Mouse (Mus musculus): ENCODE results near the gene Syp. TPM values are rescaled to one million over a fixed set of nuclear protein-coding genes. Genes with fewer than 3 reads are reported as not detected.
A peak's percentile ranks its signal among the peaks of the same experiment; 100 is the strongest.

Syp gene
- polyA plus RNA-seq, 1 experiment from 2014 or later = 161 TPM

- Histone ChIP-seq H3K9me3 (ENCODE audit: control insufficient read depth, low read length) (no peaks in the 10 kb centered on the region; the same call in 1 of the 2 replicates), H3K4me3 (replicated peaks; ENCODE audit: low read length) (no peak overlapping the region), H3K27ac (ENCODE audit: low read length) (no peak overlapping the region), H3K36me3 (ENCODE audit: control insufficient read depth, insufficient read depth) (no peaks in the 10 kb centered on the region), H3K4me2 (ENCODE audit: low read length) (no peak overlapping the region), H3K4me1 (replicated peaks; ENCODE audit: control insufficient read depth, insufficient read depth, low read length) (no peaks in the 10 kb centered on the region), H3K9ac (replicated peaks; ENCODE audit: low read depth, low read length) (no peak overlapping the region), H3K27me3 (replicated peaks; ENCODE audit: control insufficient read depth, insufficient read depth, low read length) (no peaks in the 10 kb centered on the region)
- no peak for ATAC-seq
- WGBS = 82% methylated on average over 12 of the region's 12 CpGs
Observed at GRCm38 (mm10) chrX:7617889-7618551, 20.3 kb upstream of the Syp start.

GRCm38 (mm10) chrX:7632560-7632959 is 5.7 kb upstream of the Syp start:
- no peak overlapping the region for H3K9ac ChIP-seq (replicated peaks; ENCODE audit: low read depth, low read length)
- no peak overlapping the region for H3K27ac ChIP-seq (ENCODE audit: low read length)
- H3K4me2 ChIP-seq (ENCODE audit: low read length) = no peak overlapping the region
- no peaks in the 10 kb centered on the region for H3K27me3 ChIP-seq (replicated peaks; ENCODE audit: control insufficient read depth, insufficient read depth, low read length)
- WGBS = 89% methylated on average over 6 of the region's 6 CpGs
- no peak overlapping the region for H3K4me3 ChIP-seq (replicated peaks; ENCODE audit: low read length)
- no peak for ATAC-seq
- H3K9me3 ChIP-seq (ENCODE audit: control insufficient read depth, low read length) = no peaks in the 10 kb centered on the region
- H3K4me1 ChIP-seq (replicated peaks; ENCODE audit: control insufficient read depth, insufficient read depth, low read length) = no peaks in the 10 kb centered on the region
- no peaks in the 10 kb centered on the region for H3K36me3 ChIP-seq (ENCODE audit: control insufficient read depth, insufficient read depth)

GRCm38 (mm10) chrX:7635101-7635500 is 3.2 kb upstream of the Syp start:
- H3K27me3 ChIP-seq (replicated peaks; ENCODE audit: control insufficient read depth, insufficient read depth, low read length) = no peaks in the 10 kb centered on the region
- H3K27ac ChIP-seq (ENCODE audit: low read length) = no peak overlapping the region
- peaks cover 5% of the 10 kb centered on the region for H3K4me1 ChIP-seq (replicated peaks; ENCODE audit: control insufficient read depth, insufficient read depth, low read length)
- no peaks in the 10 kb centered on the region for H3K9me3 ChIP-seq (ENCODE audit: control insufficient read depth, low read length)
- no peak overlapping the region for H3K9ac ChIP-seq (replicated peaks; ENCODE audit: low read depth, low read length)
- H3K36me3 ChIP-seq (ENCODE audit: control insufficient read depth, insufficient read depth) = no peaks in the 10 kb centered on the region
- WGBS = 73% methylated on average over 3 of the region's 3 CpGs
- H3K4me2 ChIP-seq (ENCODE audit: low read length) = no peak overlapping the region
- H3K4me3 ChIP-seq (replicated peaks; ENCODE audit: low read length) = no peak overlapping the region
- ATAC-seq = no peak

DNA sequence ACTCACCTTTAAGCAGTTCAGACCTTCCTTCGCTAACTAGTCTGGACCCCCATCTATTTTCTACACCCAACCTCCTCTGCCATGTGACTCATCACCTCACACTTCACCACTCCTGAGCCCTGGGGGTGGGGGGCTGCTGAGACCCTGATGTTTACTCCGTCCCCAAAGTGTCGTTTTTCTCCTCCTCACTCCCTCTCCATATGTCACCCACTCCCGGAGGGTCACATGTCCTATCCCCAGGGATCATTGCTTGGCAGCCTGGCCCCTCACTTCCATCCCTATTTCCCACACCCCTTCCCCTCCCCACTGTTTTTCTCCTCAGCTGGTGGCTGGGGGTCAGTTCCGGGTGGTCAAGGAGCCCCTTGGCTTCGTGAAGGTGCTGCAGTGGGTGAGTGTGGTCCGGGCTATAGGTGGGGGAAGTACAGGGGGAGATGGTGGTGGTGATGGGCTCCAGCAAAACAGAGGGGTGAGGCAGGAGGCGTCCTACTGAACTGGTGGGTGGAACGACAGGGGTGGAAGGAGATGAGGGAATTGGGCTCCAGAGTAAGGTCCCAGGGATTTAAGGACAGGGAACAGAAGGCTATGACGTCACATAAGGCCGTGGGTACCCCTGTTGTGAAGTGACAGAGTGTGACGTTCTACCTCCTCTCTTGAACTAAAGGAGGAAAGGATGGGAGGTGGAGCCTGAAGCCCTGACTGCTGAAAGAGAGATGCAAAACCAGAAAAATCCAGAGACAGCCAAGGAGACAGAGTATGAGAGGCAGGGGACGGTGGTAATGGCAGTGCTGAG is 1.5 kb downstream of the Syp start:
- no peaks in the 10 kb centered on the region for H3K9me3 ChIP-seq (ENCODE audit: control insufficient read depth, low read length)
- 22% methylated on average over 13 of the region's 13 CpGs for WGBS
- peak overlapping the region; percentile 65 for H3K9ac ChIP-seq (replicated peaks; ENCODE audit: low read depth, low read length)
- peaks cover 14% of the 10 kb centered on the region for H3K4me1 ChIP-seq (replicated peaks; ENCODE audit: control insufficient read depth, insufficient read depth, low read length)
- peak overlapping the region; percentile 59 for H3K4me3 ChIP-seq (replicated peaks; ENCODE audit: low read length)
- no peaks in the 10 kb centered on the region for H3K27me3 ChIP-seq (replicated peaks; ENCODE audit: control insufficient read depth, insufficient read depth, low read length)
- peak; percentile 8; the same call in 1 of the 2 replicates for ATAC-seq
- peak overlapping the region; percentile 71 for H3K4me2 ChIP-seq (ENCODE audit: low read length)
- H3K36me3 ChIP-seq (ENCODE audit: control insufficient read depth, insufficient read depth) = 0 out of 2 replicates have a peak, but pooled peaks cover 2% of the 10 kb centered on the region
- peak overlapping the region; percentile 74 for H3K27ac ChIP-seq (ENCODE audit: low read length)

GRCm38 (mm10) chrX:7640785-7641184 is 2.5 kb downstream of the Syp start:
- peak overlapping the region; percentile 71 for H3K4me2 ChIP-seq (ENCODE audit: low read length)
- no peaks in the 10 kb centered on the region for H3K9me3 ChIP-seq (ENCODE audit: control insufficient read depth, low read length)
- no peak overlapping the region for H3K27ac ChIP-seq (ENCODE audit: low read length)
- H3K36me3 ChIP-seq (ENCODE audit: control insufficient read depth, insufficient read depth) = 0 out of 2 replicates have a peak, but pooled peaks cover 2% of the 10 kb centered on the region
- H3K4me1 ChIP-seq (replicated peaks; ENCODE audit: control insufficient read depth, insufficient read depth, low read length) = peaks cover 14% of the 10 kb centered on the region
- no peak for ATAC-seq
- WGBS = 41% methylated on average over 12 of the region's 12 CpGs
- H3K9ac ChIP-seq (replicated peaks; ENCODE audit: low read depth, low read length) = peak overlapping the region; percentile 41
- H3K4me3 ChIP-seq (replicated peaks; ENCODE audit: low read length) = peak overlapping the region; percentile 24
- no peaks in the 10 kb centered on the region for H3K27me3 ChIP-seq (replicated peaks; ENCODE audit: control insufficient read depth, insufficient read depth, low read length)

DNA sequence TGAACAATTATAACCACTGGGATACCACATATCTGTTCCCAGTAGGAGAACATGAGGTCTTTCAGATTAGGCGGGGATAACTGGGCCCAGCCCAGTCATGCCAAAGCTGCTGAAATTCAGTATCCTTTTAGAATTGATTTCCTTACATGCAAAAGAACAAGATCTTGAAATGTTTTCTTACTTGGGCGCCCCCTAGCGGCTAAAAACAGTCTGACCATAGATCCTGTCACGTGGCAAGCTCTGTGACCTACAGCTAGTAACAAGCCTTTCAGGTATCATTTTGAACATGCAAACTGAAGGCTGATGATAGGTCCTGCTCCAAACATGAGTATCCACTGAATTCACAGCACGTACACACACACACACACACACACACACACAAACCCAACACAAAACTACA is 7.1 kb downstream of the Syp start:
- Histone ChIP-seq H3K27ac (ENCODE audit: low read length) (no peak overlapping the region), H3K9ac (replicated peaks; ENCODE audit: low read depth, low read length) (no peak overlapping the region), H3K4me1 (replicated peaks; ENCODE audit: control insufficient read depth, insufficient read depth, low read length) (peaks cover 11% of the 10 kb centered on the region), H3K4me3 (replicated peaks; ENCODE audit: low read length) (no peak overlapping the region), H3K4me2 (ENCODE audit: low read length) (no peak overlapping the region), H3K36me3 (ENCODE audit: control insufficient read depth, insufficient read depth) (0 out of 2 replicates have a peak, but pooled peaks cover 2% of the 10 kb centered on the region), H3K9me3 (ENCODE audit: control insufficient read depth, low read length) (no peaks in the 10 kb centered on the region), H3K27me3 (replicated peaks; ENCODE audit: control insufficient read depth, insufficient read depth, low read length) (no peaks in the 10 kb centered on the region)
- 19% methylated on average over 5 of the region's 5 CpGs for WGBS
- no peak for ATAC-seq

GRCm38 (mm10) chrX:7648671-7649304 is 10.5 kb downstream of the Syp start:
- ATAC-seq = peak; percentile 97
- no peaks in the 10 kb centered on the region for H3K27me3 ChIP-seq (replicated peaks; ENCODE audit: control insufficient read depth, insufficient read depth, low read length)
- H3K27ac ChIP-seq (ENCODE audit: low read length) = peak overlapping the region; percentile 75
- 21% methylated on average over 25 of the region's 25 CpGs for WGBS
- H3K9ac ChIP-seq (replicated peaks; ENCODE audit: low read depth, low read length) = peak overlapping the region; percentile 56
- H3K4me1 ChIP-seq (replicated peaks; ENCODE audit: control insufficient read depth, insufficient read depth, low read length) = peaks cover 4% of the 10 kb centered on the region; the same call in 1 of the 2 replicates
- no peaks in the 10 kb centered on the region for H3K9me3 ChIP-seq (ENCODE audit: control insufficient read depth, low read length)
- 0 out of 2 replicates have a peak, but pooled peaks cover 2% of the 10 kb centered on the region for H3K36me3 ChIP-seq (ENCODE audit: control insufficient read depth, insufficient read depth)
- peak overlapping the region; percentile 43 for H3K4me3 ChIP-seq (replicated peaks; ENCODE audit: low read length)
- peak overlapping the region; percentile 51 for H3K4me2 ChIP-seq (ENCODE audit: low read length)

DNA sequence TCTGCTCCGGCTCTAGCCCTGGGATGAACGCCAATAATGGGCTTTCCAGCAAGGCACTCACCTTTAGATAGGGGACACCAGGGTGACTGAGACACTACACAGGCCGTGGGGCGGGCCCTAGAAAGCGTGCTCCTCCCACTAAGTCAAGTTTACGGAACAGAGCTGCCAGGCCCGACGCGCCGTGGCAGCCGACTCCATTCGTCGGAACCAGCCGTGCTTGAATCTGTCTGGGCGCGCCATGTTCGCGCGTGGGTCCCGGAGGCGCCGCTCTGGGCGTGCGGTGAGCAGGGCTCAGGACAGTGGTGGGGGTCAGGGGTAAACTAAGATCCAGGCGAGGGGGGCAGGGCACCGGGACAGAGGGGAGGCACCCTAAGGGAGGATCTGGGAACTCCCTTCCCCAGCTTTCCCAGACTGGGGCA is 19.0 kb downstream of the Syp start, which contains the start of gene Prickle3:
Gene Prickle3, plus strand, starts transcription at position 40 of the 419 bp plus-strand sequence.
- Histone ChIP-seq H3K27me3 (replicated peaks; ENCODE audit: control insufficient read depth, insufficient read depth, low read length) (no peaks in the 10 kb centered on the region), H3K4me3 (replicated peaks; ENCODE audit: low read length) (peak within 1 kb of the TSS; percentile 35), H3K9me3 (ENCODE audit: control insufficient read depth, low read length) (no peaks in the 10 kb centered on the region), H3K9ac (replicated peaks; ENCODE audit: low read depth, low read length) (peak within 1 kb of the TSS; percentile 28), H3K4me1 (replicated peaks; ENCODE audit: control insufficient read depth, insufficient read depth, low read length) (no peaks in the 10 kb centered on the region), H3K27ac (ENCODE audit: low read length) (no peak within 1 kb of the TSS), H3K4me2 (ENCODE audit: low read length) (peak within 1 kb of the TSS; percentile 43), H3K36me3 (ENCODE audit: control insufficient read depth, insufficient read depth) (no peaks in the 10 kb centered on the region)
- 29% methylated on average over 26 of the region's 26 CpGs for WGBS
- ATAC-seq = peak; percentile 55
